Mouse (Mus musculus) bone marrow macrophage, adult 2 months (primary cell): ENCODE data around the gene Fgfr2.

Experiments used
- CTCF ChIP-seq: IDR thresholded peaks from 2 replicates; pipeline ENCODE4 v1.5.1; 2012; ENCODE audit warnings: low read depth, mild to moderate bottlenecking, low read length, moderate library complexity
- POLR2A ChIP-seq: IDR thresholded peaks from 2 replicates; pipeline ENCODE4 v1.6.1; 2012; ENCODE audit warnings: mild to moderate bottlenecking, low read depth, low read length, borderline replicate concordance

GRCm38 (mm10) chr7:132802066-132802465 lies 321.1 kb downstream of the Fgfr2 start:
- no peak for TF ChIP-seq POLR2A
- no peak for TF ChIP-seq CTCF
